Mouse (Mus musculus) spleen, adult 2 months (tissue): ENCODE results near the gene Siae. TPM values are rescaled to one million over a fixed set of nuclear protein-coding genes. Genes with fewer than 3 reads are reported as not detected.

ENCODE experiments used
- DNase-seq, 2 experiments: peaks; one replicate each; pipeline versions ENCODE4 v3.0.0 to v3.0.0-alpha.2; 2012 to 2021; ENCODE audit warnings: low spot score in 2 of 2, low read depth in 1 of 2
- H3K27ac ChIP-seq: fragments of 200-500 bp; 2 replicates; pipeline ENCODE4 v1.5.1; 2012; ENCODE audit warnings: low read length, inconsistent platforms; ENCODE audit not compliant: insufficient read depth
- H3K27me3 ChIP-seq: fragments of 200-500 bp; 2 replicates; pipeline ENCODE4 v1.6.1; 2012; ENCODE audit warnings: mild to moderate bottlenecking, moderate library complexity, low read length, inconsistent platforms; ENCODE audit not compliant: control insufficient read depth, insufficient read depth
- H3K36me3 ChIP-seq: fragments of 200-500 bp; 2 replicates; pipeline ENCODE4 v1.6.1; 2012; ENCODE audit warnings: mild to moderate bottlenecking, low read length, inconsistent platforms; ENCODE audit not compliant: control insufficient read depth, insufficient read depth
- H3K4me1 ChIP-seq: fragments of 200-500 bp; 2 replicates; pipeline ENCODE4 v1.6.1; 2011; ENCODE audit warnings: inconsistent platforms; ENCODE audit not compliant: control insufficient read depth, insufficient read depth, insufficient read length
- H3K4me3 ChIP-seq: fragments of 200-500 bp; 2 replicates; pipeline ENCODE4 v1.5.1; 2011; ENCODE audit warnings: mild to moderate bottlenecking, inconsistent platforms; ENCODE audit not compliant: insufficient read depth, insufficient read length; ENCODE audit errors: extremely low read depth
- CTCF ChIP-seq: fragments of 200-500 bp; IDR thresholded peaks from 2 replicates; pipeline ENCODE4 v1.5.1; 2011; ENCODE audit warnings: mild to moderate bottlenecking, inconsistent platforms; ENCODE audit not compliant: insufficient read depth, insufficient read length, insufficient replicate concordance; ENCODE audit errors: extremely low read depth
- POLR2A ChIP-seq: fragments of 200-500 bp; IDR thresholded peaks from 2 replicates; pipeline ENCODE4 v1.6.1; 2011; ENCODE audit warnings: low read depth, low read length, inconsistent platforms
- WGBS: fragments of 180-500 bp; shearing (Covaris S2); methylation state at CpG from one replicate; pipeline ENCODE4 v1.1.7; 2018; 5-methylcytosine and 5-hydroxymethylcytosine counted together
- polyA plus RNA-seq: library from polyadenylated mRNA; depleted of rRNA; stranded (reverse); fragments of >200 nt; gene quantifications from 2 replicates; pipeline ENCODE4 v1.2.3, GENCODE M21; 2012

The Siae gene
- polyA plus RNA-seq, 1 experiment = 3.8 TPM

GRCm38 (mm10) chr9:37576436-37576930 lies 21.0 kb downstream of the Siae start:
- 7% methylated on average over 14 of the region's 14 CpGs for WGBS
- TF ChIP-seq POLR2A (no peak), CTCF (no peak)
- Histone ChIP-seq H3K4me1 (peaks cover 5% of the 10 kb centered on the region), H3K27me3 (no peaks in the 10 kb centered on the region), H3K4me3 (no peak overlapping the region), H3K36me3 (no peaks in the 10 kb centered on the region), H3K27ac (no peak overlapping the region)
- DNase-seq = peak; percentile 34 to 56

- 36% methylated on average over 5 of the region's 5 CpGs for WGBS
- DNase-seq = peak in 1 of 2 experiments; percentile 9
- no peak for TF ChIP-seq CTCF
- no peak for TF ChIP-seq POLR2A
- H3K27ac ChIP-seq = no peak overlapping the region
- no peaks in the 10 kb centered on the region for H3K36me3 ChIP-seq
- no peaks in the 10 kb centered on the region for H3K4me1 ChIP-seq
- H3K27me3 ChIP-seq = no peaks in the 10 kb centered on the region
- no peak overlapping the region for H3K4me3 ChIP-seq
Observed at GRCm38 (mm10) chr9:37583594-37583993, 28.1 kb downstream of the Siae start.

- no peak for DNase-seq
- no peaks in the 10 kb centered on the region for H3K36me3 ChIP-seq
- no peaks in the 10 kb centered on the region for H3K4me1 ChIP-seq
- H3K4me3 ChIP-seq = no peak overlapping the region
- 91% methylated on average over 4 of the region's 4 CpGs for WGBS
- no peak for TF ChIP-seq CTCF
- no peak for TF ChIP-seq POLR2A
- H3K27ac ChIP-seq = no peak overlapping the region
- H3K27me3 ChIP-seq = no peaks in the 10 kb centered on the region
Observed at GRCm38 (mm10) chr9:37586718-37587117, 31.2 kb downstream of the Siae start.

- Histone ChIP-seq H3K4me1 (no peaks in the 10 kb centered on the region), H3K4me3 (no peak overlapping the region), H3K36me3 (no peaks in the 10 kb centered on the region), H3K27me3 (no peaks in the 10 kb centered on the region), H3K27ac (no peak overlapping the region)
- DNase-seq = no peak
- 75% methylated on average over 4 of the region's 4 CpGs for whole genome bisulfite sequencing
- TF ChIP-seq CTCF (no peak), POLR2A (no peak)
Observed at GRCm38 (mm10) chr9:37590381-37590780, 34.9 kb downstream of the Siae start.

GRCm38 (mm10) chr9:37592025-37592424 lies 36.5 kb downstream of the Siae start:
- 64% methylated on average over 2 of the region's 2 CpGs for WGBS

GRCm38 (mm10) chr9:37592633-37593032 lies 37.1 kb downstream of the Siae start:
- no peak overlapping the region for H3K4me3 ChIP-seq
- TF ChIP-seq CTCF (no peak), POLR2A (no peak)
- no peak overlapping the region for H3K27ac ChIP-seq
- no peak for DNase-seq
- 25% methylated on average over 6 of the region's 6 CpGs for WGBS
- H3K4me1 ChIP-seq = no peaks in the 10 kb centered on the region
- H3K36me3 ChIP-seq = no peaks in the 10 kb centered on the region
- no peaks in the 10 kb centered on the region for H3K27me3 ChIP-seq

More at GRCm38 (mm10) chr9:37592025-37592424, 36.5 kb downstream of the Siae start:
- no peak for TF ChIP-seq POLR2A
- no peak for TF ChIP-seq CTCF
- no peaks in the 10 kb centered on the region for H3K27me3 ChIP-seq
- H3K4me3 ChIP-seq = no peak overlapping the region
- H3K27ac ChIP-seq = no peak overlapping the region
- no peaks in the 10 kb centered on the region for H3K36me3 ChIP-seq
- H3K4me1 ChIP-seq = no peaks in the 10 kb centered on the region
- no peak for DNase-seq

GRCm38 (mm10) chr9:37593690-37594089 lies 38.2 kb downstream of the Siae start:
- Histone ChIP-seq H3K27ac (no peak overlapping the region), H3K4me1 (no peaks in the 10 kb centered on the region), H3K36me3 (no peaks in the 10 kb centered on the region), H3K4me3 (no peak overlapping the region), H3K27me3 (no peaks in the 10 kb centered on the region)
- no peak for TF ChIP-seq POLR2A
- TF ChIP-seq CTCF = no peak
- 91% methylated on average over 3 of the region's 3 CpGs for WGBS
- no peak for DNase-seq
